Mouse (Mus musculus) limb, embryonic 10.5 days (tissue): ENCODE results near the gene Lancl1. TPM values are rescaled to one million over a fixed set of nuclear protein-coding genes. Genes with fewer than 3 reads are reported as not detected.

Experiments used
- DNase-seq: peaks from one replicate; pipeline ENCODE4 v3.0.0-alpha.2; 2017; ENCODE audit warnings: low spot score
- H3K27ac ChIP-seq: fragments of 300-500 bp; sonication (generic); 2 replicates; pipeline ENCODE4 v1.5.1; 2016; ENCODE audit warnings: mild to moderate bottlenecking
- H3K27me3 ChIP-seq: fragments of 300-500 bp; sonication (generic); 2 replicates; pipeline ENCODE4 v1.6.1; 2016; ENCODE audit warnings: low read depth, mild to moderate bottlenecking; ENCODE audit not compliant: poor library complexity, severe bottlenecking
- H3K36me3 ChIP-seq: fragments of 300-500 bp; sonication (generic); 2 replicates; pipeline ENCODE4 v1.6.1; 2016; ENCODE audit warnings: mild to moderate bottlenecking, moderate library complexity
- H3K4me1 ChIP-seq: fragments of 300-500 bp; sonication (generic); 2 replicates; pipeline ENCODE4 v1.6.1; 2016
- H3K4me3 ChIP-seq: fragments of 300-500 bp; sonication (generic); 2 replicates; pipeline ENCODE4 v1.5.1; 2016; ENCODE audit warnings: mild to moderate bottlenecking, moderate library complexity
- H3K9me3 ChIP-seq: fragments of 300-500 bp; sonication (generic); replicated peaks from 2 replicates; pipeline ENCODE4 v1.6.1; 2016; ENCODE audit warnings: mild to moderate bottlenecking
- WGBS: fragments of 180-500 bp; shearing (Covaris S2); methylation state at CpG from one replicate; pipeline ENCODE4 v1.1.7; 2016; 5-methylcytosine and 5-hydroxymethylcytosine counted together
- polyA plus RNA-seq: library from polyadenylated mRNA; unstranded; fragments of >200 nt; fragmentation: Nextera tagmentation; extraction: Ambion mirVana; gene quantifications from 2 replicates; pipeline ENCODE4 v1.2.1, GENCODE M21; 2016

The Lancl1 gene
- polyA plus RNA-seq, 1 experiment from 2014 or later, result 84.3 TPM

GRCm38 (mm10) chr1:67001367-67001766 is 37.3 kb downstream of the Lancl1 start:
- Histone ChIP-seq H3K4me3 (no peak overlapping the region), H3K9me3 (no peaks in the 10 kb centered on the region), H3K27ac (no peak overlapping the region), H3K4me1 (no peaks in the 10 kb centered on the region), H3K36me3 (peaks cover 49% of the 10 kb centered on the region), H3K27me3 (no peaks in the 10 kb centered on the region)
- DNase-seq, result no peak
- WGBS, result 91% methylated on average over 1 of the region's 1 CpGs

- H3K36me3 ChIP-seq, result peaks cover 40% of the 10 kb centered on the region
- 81% methylated on average over 3 of the region's 3 CpGs for WGBS
- no peaks in the 10 kb centered on the region for H3K9me3 ChIP-seq
- no peak overlapping the region for H3K27ac ChIP-seq
- DNase-seq, result no peak
- no peaks in the 10 kb centered on the region for H3K4me1 ChIP-seq
- no peaks in the 10 kb centered on the region for H3K27me3 ChIP-seq
- no peak overlapping the region for H3K4me3 ChIP-seq
These were observed 38.2 kb downstream of the Lancl1 start for GRCm38 (mm10) chr1:67000484-67000883.

GRCm38 (mm10) chr1:66998601-66999000 is 40.1 kb downstream of the Lancl1 start:
- no peaks in the 10 kb centered on the region for H3K27me3 ChIP-seq
- H3K4me1 ChIP-seq, result no peaks in the 10 kb centered on the region
- H3K27ac ChIP-seq, result no peak overlapping the region
- no peak overlapping the region for H3K4me3 ChIP-seq
- DNase-seq, result no peak
- no peaks in the 10 kb centered on the region for H3K9me3 ChIP-seq
- 97% methylated on average over 1 of the region's 1 CpGs for WGBS
- peaks cover 21% of the 10 kb centered on the region for H3K36me3 ChIP-seq

GRCm38 (mm10) chr1:66998188-66998587 is 40.5 kb downstream of the Lancl1 start:
- Histone ChIP-seq H3K36me3 (peaks cover 17% of the 10 kb centered on the region), H3K27me3 (no peaks in the 10 kb centered on the region), H3K4me1 (no peaks in the 10 kb centered on the region), H3K9me3 (no peaks in the 10 kb centered on the region), H3K4me3 (no peak overlapping the region), H3K27ac (no peak overlapping the region)
- DNase-seq, result no peak
- WGBS, result 98% methylated on average over 4 of the region's 4 CpGs

GRCm38 (mm10) chr1:66996819-66997218 is 41.9 kb downstream of the Lancl1 start:
- 90% methylated on average over 2 of the region's 2 CpGs for WGBS
- no peaks in the 10 kb centered on the region for H3K27me3 ChIP-seq
- no peaks in the 10 kb centered on the region for H3K9me3 ChIP-seq
- DNase-seq, result no peak
- peaks cover 4% of the 10 kb centered on the region; the same call in 1 of the 2 replicates for H3K36me3 ChIP-seq
- H3K4me1 ChIP-seq, result no peaks in the 10 kb centered on the region
- no peak overlapping the region for H3K27ac ChIP-seq
- H3K4me3 ChIP-seq, result no peak overlapping the region

- no peak for DNase-seq
- peaks cover 3% of the 10 kb centered on the region; the same call in 1 of the 2 replicates for H3K4me1 ChIP-seq
These were observed 45.9 kb downstream of the Lancl1 start for GRCm38 (mm10) chr1:66992764-66993163.

GRCm38 (mm10) chr1:66987558-66988190 is 51.0 kb downstream of the Lancl1 start:
- no peak overlapping the region for H3K27ac ChIP-seq
- WGBS, result 85% methylated on average over 18 of the region's 18 CpGs
- no peaks in the 10 kb centered on the region for H3K9me3 ChIP-seq
- no peaks in the 10 kb centered on the region for H3K27me3 ChIP-seq
- no peak for DNase-seq
- peaks cover 15% of the 10 kb centered on the region for H3K4me1 ChIP-seq
- H3K36me3 ChIP-seq, result no peaks in the 10 kb centered on the region
- no peak overlapping the region for H3K4me3 ChIP-seq

More at GRCm38 (mm10) chr1:66992764-66993163, 45.9 kb downstream of the Lancl1 start:
- no peak overlapping the region for H3K4me3 ChIP-seq
- no peaks in the 10 kb centered on the region for H3K27me3 ChIP-seq
- H3K9me3 ChIP-seq, result no peaks in the 10 kb centered on the region
- H3K27ac ChIP-seq, result no peak overlapping the region
- no peaks in the 10 kb centered on the region for H3K36me3 ChIP-seq

GRCm38 (mm10) chr1:66985906-66986305 is 52.8 kb downstream of the Lancl1 start:
- Histone ChIP-seq H3K36me3 (no peaks in the 10 kb centered on the region), H3K4me3 (no peak overlapping the region), H3K27me3 (no peaks in the 10 kb centered on the region), H3K9me3 (no peaks in the 10 kb centered on the region), H3K4me1 (peaks cover 15% of the 10 kb centered on the region), H3K27ac (no peak overlapping the region)
- WGBS, result 78% methylated on average over 4 of the region's 4 CpGs
- no peak for DNase-seq

- Histone ChIP-seq H3K36me3 (no peaks in the 10 kb centered on the region), H3K27ac (no peak overlapping the region), H3K9me3 (no peaks in the 10 kb centered on the region), H3K27me3 (no peaks in the 10 kb centered on the region), H3K4me3 (no peak overlapping the region), H3K4me1 (peaks cover 15% of the 10 kb centered on the region)
- DNase-seq, result no peak
- 35% methylated on average over 7 of the region's 7 CpGs for WGBS
These were observed 53.5 kb downstream of the Lancl1 start for GRCm38 (mm10) chr1:66985129-66985698.

GRCm38 (mm10) chr1:66980129-66980528 is 58.5 kb downstream of the Lancl1 start:
- no peak overlapping the region for H3K4me3 ChIP-seq
- no peak for DNase-seq
- no peaks in the 10 kb centered on the region for H3K27me3 ChIP-seq
- H3K36me3 ChIP-seq, result no peaks in the 10 kb centered on the region
- WGBS, result 91% methylated on average over 1 of the region's 1 CpGs
- peaks cover 4% of the 10 kb centered on the region for H3K4me1 ChIP-seq
- no peaks in the 10 kb centered on the region for H3K9me3 ChIP-seq
- no peak overlapping the region for H3K27ac ChIP-seq

GRCm38 (mm10) chr1:66975456-66975855 is 63.2 kb downstream of the Lancl1 start:
- H3K4me3 ChIP-seq, result no peak overlapping the region
- no peaks in the 10 kb centered on the region for H3K4me1 ChIP-seq
- DNase-seq, result no peak
- no peaks in the 10 kb centered on the region for H3K27me3 ChIP-seq
- H3K9me3 ChIP-seq, result no peaks in the 10 kb centered on the region
- no peak overlapping the region for H3K27ac ChIP-seq
- no peaks in the 10 kb centered on the region for H3K36me3 ChIP-seq
- 85% methylated on average over 2 of the region's 2 CpGs for WGBS

- H3K27me3 ChIP-seq, result no peaks in the 10 kb centered on the region
- 88% methylated on average over 4 of the region's 4 CpGs for WGBS
- DNase-seq, result no peak
These were observed 73.8 kb downstream of the Lancl1 start for GRCm38 (mm10) chr1:66964857-66965256.

GRCm38 (mm10) chr1:66960536-66961243 is 78.0 kb downstream of the Lancl1 start:
- no peaks in the 10 kb centered on the region for H3K4me1 ChIP-seq
- no peak overlapping the region for H3K27ac ChIP-seq
- H3K4me3 ChIP-seq, result no peak overlapping the region
- no peaks in the 10 kb centered on the region for H3K27me3 ChIP-seq
- H3K9me3 ChIP-seq, result no peaks in the 10 kb centered on the region
- WGBS, result 67% methylated on average over 8 of the region's 8 CpGs
- no peaks in the 10 kb centered on the region for H3K36me3 ChIP-seq
- DNase-seq, result no peak

More at GRCm38 (mm10) chr1:66964857-66965256, 73.8 kb downstream of the Lancl1 start:
- Histone ChIP-seq H3K27ac (no peak overlapping the region), H3K4me3 (no peak overlapping the region), H3K9me3 (no peaks in the 10 kb centered on the region), H3K36me3 (no peaks in the 10 kb centered on the region), H3K4me1 (no peaks in the 10 kb centered on the region)
